ENCODE assay signal across 7 mouse cellular contexts in the genomic region with DNA sequence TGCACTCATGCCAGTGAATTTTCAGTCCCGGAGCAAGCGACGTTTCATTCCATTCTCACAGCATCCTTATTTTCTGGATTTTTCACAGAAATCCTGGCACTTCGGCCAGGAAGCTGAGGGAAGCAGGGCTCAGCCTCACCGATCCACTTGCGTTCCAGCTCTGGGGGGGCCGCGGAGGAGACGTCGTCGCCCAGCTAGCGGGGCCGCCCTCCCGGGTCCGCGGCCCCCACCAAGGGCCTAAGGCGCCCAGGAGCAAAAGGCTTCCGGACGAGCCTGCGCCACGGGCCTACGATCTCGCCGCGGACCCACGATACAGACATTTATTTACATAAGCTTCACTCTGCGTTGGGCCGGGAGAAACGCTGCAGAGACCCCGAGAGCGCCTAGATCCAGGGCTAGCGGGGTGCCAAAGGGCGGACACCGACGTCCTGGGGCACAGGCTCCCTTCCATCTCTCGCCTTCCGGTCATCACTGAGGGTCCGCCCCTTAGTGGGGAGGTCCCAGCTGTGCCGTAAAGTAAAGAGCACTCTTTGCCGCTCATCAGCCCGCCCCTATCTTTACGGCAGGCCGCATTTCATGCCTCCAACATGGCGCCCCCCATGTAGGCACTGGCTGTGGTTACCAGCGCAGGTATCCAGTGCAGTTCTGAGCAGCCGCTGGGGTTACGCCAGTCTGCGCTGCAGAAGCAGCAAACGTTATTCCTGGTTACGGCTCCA. TPM values are rescaled to one million over a fixed set of nuclear protein-coding genes. Genes with fewer than 3 reads are reported as not detected.
DNase-seq lines count a peak whose midpoint lies in the region; ATAC-seq lines count a peak whose summit lies in the region.

A gene (plus strand): TSS at position 577 of the 716 bp plus-strand sequence.

- no peaks in the 10 kb centered on the region for H3K9me3 ChIP-seq in limb, embryonic 10.5 days (replicated peaks)
- no peaks in the 10 kb centered on the region for H3K9me3 ChIP-seq in midbrain, embryonic 13.5 days

- peak within 1 kb of the TSS; percentile 99 for H3K4me2 ChIP-seq in midbrain, embryonic 13.5 days (replicated peaks)

- no peaks in the 10 kb centered on the region for H3K27me3 ChIP-seq in limb, embryonic 10.5 days (ENCODE audit: low read depth, poor library complexity, severe bottlenecking)
- H3K27me3 ChIP-seq in midbrain, embryonic 13.5 days = no peaks in the 10 kb centered on the region

- peak; percentile 99 for ATAC-seq in granulocyte monocyte progenitor cell, adult 5-6 weeks (replicated peaks; ENCODE audit: poor library complexity, severe bottlenecking)
- ATAC-seq in midbrain, embryonic 13.5 days = peak; percentile 99

- H3K36me3 ChIP-seq in limb, embryonic 10.5 days = 0 out of 2 replicates have a peak, but pooled peaks cover 2% of the 10 kb centered on the region
- no peaks in the 10 kb centered on the region for H3K36me3 ChIP-seq in midbrain, embryonic 13.5 days

- peak within 1 kb of the TSS; percentile 95 for H3K27ac ChIP-seq in limb, embryonic 10.5 days
- peak within 1 kb of the TSS; percentile 92 for H3K27ac ChIP-seq in midbrain, embryonic 13.5 days

- peak within 1 kb of the TSS; percentile 82 for H3K4me3 ChIP-seq in limb, embryonic 10.5 days
- peak within 1 kb of the TSS; percentile 65 for H3K4me3 ChIP-seq in midbrain, embryonic 13.5 days (replicated peaks)

- H3K4me1 ChIP-seq in limb, embryonic 10.5 days = peaks cover 11% of the 10 kb centered on the region
- H3K4me1 ChIP-seq in midbrain, embryonic 13.5 days (replicated peaks) = peaks cover 16% of the 10 kb centered on the region

- peak; percentile 95 for DNase-seq in adrenal gland, adult 8-10 months
- DNase-seq in embryo, embryonic 9.5 days (ENCODE audit: extremely low spot score) = peak; percentile 93
- peak; percentile 97 for DNase-seq in kidney, adult 11 months
- DNase-seq in limb, embryonic 10.5 days (ENCODE audit: low spot score) = peak; percentile 95
- DNase-seq in spleen, adult 12 weeks (ENCODE audit: low spot score) = peak; percentile 88

- H3K9ac ChIP-seq in midbrain, embryonic 13.5 days (replicated peaks) = peak within 1 kb of the TSS; percentile 92

- under 1% methylated on average over 50 of the region's 50 CpGs for whole genome bisulfite sequencing in limb, embryonic 10.5 days
- under 1% methylated on average over 49 of the region's 50 CpGs for WGBS in midbrain, embryonic 13.5 days

RNA-seq across cellular contexts. Expression of the gene that starts here (rescaled TPM):
- 10 to 100 TPM; 18.7 to 24.0 (median 22.1) TPM for total RNA-seq in adrenal gland, adult 8-10 months (2022)
- total RNA-seq in granulocyte monocyte progenitor cell, adult 5-6 weeks (2014; fragmentation: Nextera tagmentation) = 6.9 and 10.1 TPM in 2 replicates
- total RNA-seq in granulocyte monocyte progenitor cell, adult 5-6 weeks (2017) = 13.3 and 22.9 TPM in 2 replicates
- polyA plus RNA-seq in limb, embryonic 10.5 days (2016; fragmentation: Nextera tagmentation; extraction: Ambion mirVana) = 14.5 and 14.8 TPM in 2 replicates
- 17.8 TPM in 2 replicates for polyA plus RNA-seq in midbrain, embryonic 13.5 days (2015; fragmentation: Nextera tagmentation; extraction: Ambion mirVana)

Comparison
In these comparisons a context has a peak if more than half of its experiments do, and no peak if none do; other contexts are left out.
1. Peak in every context shown above with its lines: DNase-seq, ATAC-seq, H3K4me3 ChIP-seq and H3K27ac ChIP-seq.